Mouse (Mus musculus): Measurements from ENCODE around the gene Ints12. TPM values are rescaled to one million over a fixed set of nuclear protein-coding genes. Genes with fewer than 3 reads are reported as not detected.
A peak's percentile ranks its signal among the peaks of the same experiment; 100 is the strongest.

Ints12 gene
- polyA plus RNA-seq, 1 experiment from 2014 or later: 21.6 TPM

DNA sequence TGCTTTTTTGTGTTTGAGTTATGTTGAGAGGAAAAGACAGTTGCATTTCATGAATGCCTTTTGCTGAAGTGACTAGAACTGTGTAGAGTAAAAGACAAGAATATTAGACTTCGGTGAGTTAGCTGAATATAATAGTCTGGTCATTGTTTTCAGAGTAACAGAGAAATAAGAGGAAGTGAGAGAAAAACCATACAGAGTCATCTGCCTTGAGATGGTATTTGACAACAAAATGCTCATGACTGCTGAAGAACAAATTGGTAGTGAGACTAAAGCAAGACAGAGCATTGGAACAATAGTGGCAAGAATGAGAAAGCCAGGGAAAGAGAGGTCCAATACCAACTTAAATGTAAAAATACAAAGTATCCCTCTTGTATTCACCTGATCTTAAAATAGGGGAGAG is 1.3 kb downstream of the Ints12 start:
- no peaks in the 10 kb centered on the region for H3K36me3 ChIP-seq (ENCODE audit: control insufficient read depth, insufficient read depth, low read length)
- no peaks in the 10 kb centered on the region for H3K9me3 ChIP-seq (replicated peaks; ENCODE audit: control insufficient read depth, low read length)
- WGBS: 79% methylated on average over 1 of the region's 1 CpGs
- no peaks in the 10 kb centered on the region for H3K27me3 ChIP-seq (ENCODE audit: control insufficient read depth, insufficient read depth, low read length)
- no peak overlapping the region for H3K9ac ChIP-seq (ENCODE audit: low read length)
- peak overlapping the region; percentile 69 for H3K4me2 ChIP-seq (ENCODE audit: low read depth, low read length)
- peaks cover 11% of the 10 kb centered on the region; the same call in 1 of the 2 replicates for H3K4me1 ChIP-seq (ENCODE audit: control insufficient read depth, insufficient read depth, low read length)
- peak overlapping the region; percentile 94 for H3K4me3 ChIP-seq (replicated peaks; ENCODE audit: low read length)
- H3K27ac ChIP-seq (ENCODE audit: low read length): no peak overlapping the region
- no peak for ATAC-seq (ENCODE audit: insufficient read depth, low FRiP score)

DNA sequence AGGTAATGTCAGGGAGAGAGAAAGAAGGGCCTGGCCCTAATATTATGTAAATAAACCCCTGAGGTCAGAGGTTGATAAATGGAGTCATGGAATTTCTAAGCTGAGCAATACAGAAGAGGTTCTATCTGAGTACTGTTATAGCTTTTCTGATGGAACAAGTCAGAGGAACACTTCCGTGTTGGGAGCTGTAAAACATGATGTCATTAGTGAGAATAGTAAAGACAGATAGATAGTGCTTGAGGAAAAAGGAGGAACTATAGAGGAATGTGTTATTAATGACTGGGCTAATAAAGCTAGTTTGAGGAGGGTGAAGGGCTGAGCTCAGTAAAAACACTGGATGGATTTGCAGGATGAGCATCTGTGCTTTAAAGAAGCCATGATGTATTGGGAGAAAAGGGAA is 2.7 kb downstream of the Ints12 start:
- Histone ChIP-seq H3K27ac (ENCODE audit: low read length) (no peak overlapping the region), H3K4me1 (ENCODE audit: control insufficient read depth, insufficient read depth, low read length) (peaks cover 11% of the 10 kb centered on the region; the same call in 1 of the 2 replicates), H3K4me3 (replicated peaks; ENCODE audit: low read length) (no peak overlapping the region), H3K9ac (ENCODE audit: low read length) (no peak overlapping the region), H3K36me3 (ENCODE audit: control insufficient read depth, insufficient read depth, low read length) (no peaks in the 10 kb centered on the region), H3K9me3 (replicated peaks; ENCODE audit: control insufficient read depth, low read length) (no peaks in the 10 kb centered on the region), H3K4me2 (ENCODE audit: low read depth, low read length) (0 out of 2 replicates have a peak overlapping the region, but pooled peaks have one; percentile 0), H3K27me3 (ENCODE audit: control insufficient read depth, insufficient read depth, low read length) (no peaks in the 10 kb centered on the region)
- WGBS: 38% methylated on average over 1 of the region's 1 CpGs
- no peak for ATAC-seq (ENCODE audit: insufficient read depth, low FRiP score)

- no peak for ATAC-seq (ENCODE audit: insufficient read depth, low FRiP score)
- H3K4me1 ChIP-seq (ENCODE audit: control insufficient read depth, insufficient read depth, low read length): 0 out of 2 replicates have a peak, but pooled peaks cover 1% of the 10 kb centered on the region
- no peak overlapping the region for H3K4me2 ChIP-seq (ENCODE audit: low read depth, low read length)
- 89% methylated on average over 6 of the region's 6 CpGs for WGBS
- no peaks in the 10 kb centered on the region for H3K9me3 ChIP-seq (replicated peaks; ENCODE audit: control insufficient read depth, low read length)
- H3K4me3 ChIP-seq (replicated peaks; ENCODE audit: low read length): no peak overlapping the region
- H3K9ac ChIP-seq (ENCODE audit: low read length): no peak overlapping the region
- H3K27ac ChIP-seq (ENCODE audit: low read length): no peak overlapping the region
- H3K36me3 ChIP-seq (ENCODE audit: control insufficient read depth, insufficient read depth, low read length): peaks cover 7% of the 10 kb centered on the region; the same call in 1 of the 2 replicates
- no peaks in the 10 kb centered on the region for H3K27me3 ChIP-seq (ENCODE audit: control insufficient read depth, insufficient read depth, low read length)
These were observed 6.3 kb downstream of the Ints12 start for GRCm38 (mm10) chr3:133097936-133098335.

DNA sequence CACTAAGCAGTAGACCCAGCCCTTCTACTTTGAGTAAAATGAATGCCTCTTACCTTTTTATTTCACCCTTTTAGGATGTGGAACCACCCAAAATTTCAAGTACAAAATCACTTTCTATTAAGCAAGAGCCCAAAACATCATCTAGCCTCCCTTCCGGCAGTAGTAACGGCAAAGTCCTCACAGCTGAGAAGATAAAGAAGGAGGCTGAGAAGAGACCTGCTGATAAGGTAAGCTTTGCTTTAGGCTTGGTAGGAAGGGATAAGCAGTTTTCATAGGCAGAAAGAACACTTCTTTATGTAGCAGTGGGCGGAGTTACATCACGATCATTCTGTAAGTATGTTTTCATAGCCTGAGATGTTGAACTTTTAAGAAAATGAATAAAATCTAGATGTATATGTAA is 6.7 kb downstream of the Ints12 start:
- Histone ChIP-seq H3K9me3 (replicated peaks; ENCODE audit: control insufficient read depth, low read length) (no peaks in the 10 kb centered on the region), H3K9ac (ENCODE audit: low read length) (no peak overlapping the region), H3K27me3 (ENCODE audit: control insufficient read depth, insufficient read depth, low read length) (no peaks in the 10 kb centered on the region), H3K4me1 (ENCODE audit: control insufficient read depth, insufficient read depth, low read length) (no peaks in the 10 kb centered on the region), H3K4me2 (ENCODE audit: low read depth, low read length) (no peak overlapping the region), H3K27ac (ENCODE audit: low read length) (no peak overlapping the region), H3K36me3 (ENCODE audit: control insufficient read depth, insufficient read depth, low read length) (peaks cover 7% of the 10 kb centered on the region; the same call in 1 of the 2 replicates), H3K4me3 (replicated peaks; ENCODE audit: low read length) (no peak overlapping the region)
- 80% methylated on average over 4 of the region's 4 CpGs for WGBS
- ATAC-seq (ENCODE audit: insufficient read depth, low FRiP score): no peak

GRCm38 (mm10) chr3:133098909-133099308 is 7.3 kb downstream of the Ints12 start:
- peaks cover 9% of the 10 kb centered on the region; the same call in 1 of the 2 replicates for H3K36me3 ChIP-seq (ENCODE audit: control insufficient read depth, insufficient read depth, low read length)
- peak; percentile 78; the same call in 1 of the 2 replicates for ATAC-seq (ENCODE audit: insufficient read depth, low FRiP score)
- WGBS: 58% methylated on average over 2 of the region's 2 CpGs

GRCm38 (mm10) chr3:133103768-133104167 is 12.1 kb downstream of the Ints12 start:
- WGBS: 88% methylated on average over 3 of the region's 3 CpGs
- no peaks in the 10 kb centered on the region for H3K27me3 ChIP-seq (ENCODE audit: control insufficient read depth, insufficient read depth, low read length)
- no peaks in the 10 kb centered on the region for H3K4me1 ChIP-seq (ENCODE audit: control insufficient read depth, insufficient read depth, low read length)
- H3K4me3 ChIP-seq (replicated peaks; ENCODE audit: low read length): no peak overlapping the region
- no peak overlapping the region for H3K4me2 ChIP-seq (ENCODE audit: low read depth, low read length)
- peaks cover 17% of the 10 kb centered on the region; the same call in 1 of the 2 replicates for H3K36me3 ChIP-seq (ENCODE audit: control insufficient read depth, insufficient read depth, low read length)
- H3K27ac ChIP-seq (ENCODE audit: low read length): no peak overlapping the region
- no peak overlapping the region for H3K9ac ChIP-seq (ENCODE audit: low read length)
- H3K9me3 ChIP-seq (replicated peaks; ENCODE audit: control insufficient read depth, low read length): no peaks in the 10 kb centered on the region
- ATAC-seq (ENCODE audit: insufficient read depth, low FRiP score): no peak

More at GRCm38 (mm10) chr3:133098909-133099308, 7.3 kb downstream of the Ints12 start:
- Histone ChIP-seq H3K4me3 (replicated peaks; ENCODE audit: low read length) (no peak overlapping the region), H3K27ac (ENCODE audit: low read length) (no peak overlapping the region), H3K9me3 (replicated peaks; ENCODE audit: control insufficient read depth, low read length) (no peaks in the 10 kb centered on the region), H3K4me2 (ENCODE audit: low read depth, low read length) (no peak overlapping the region), H3K4me1 (ENCODE audit: control insufficient read depth, insufficient read depth, low read length) (no peaks in the 10 kb centered on the region), H3K27me3 (ENCODE audit: control insufficient read depth, insufficient read depth, low read length) (no peaks in the 10 kb centered on the region), H3K9ac (ENCODE audit: low read length) (no peak overlapping the region)

- ATAC-seq (ENCODE audit: insufficient read depth, low FRiP score): no peak
- Histone ChIP-seq H3K9ac (ENCODE audit: low read length) (no peak overlapping the region), H3K4me2 (ENCODE audit: low read depth, low read length) (no peak overlapping the region), H3K4me3 (replicated peaks; ENCODE audit: low read length) (no peak overlapping the region), H3K27me3 (ENCODE audit: control insufficient read depth, insufficient read depth, low read length) (no peaks in the 10 kb centered on the region), H3K36me3 (ENCODE audit: control insufficient read depth, insufficient read depth, low read length) (peaks cover 20% of the 10 kb centered on the region; the same call in 1 of the 2 replicates), H3K4me1 (ENCODE audit: control insufficient read depth, insufficient read depth, low read length) (no peaks in the 10 kb centered on the region), H3K27ac (ENCODE audit: low read length) (no peak overlapping the region), H3K9me3 (replicated peaks; ENCODE audit: control insufficient read depth, low read length) (no peaks in the 10 kb centered on the region)
- 80% methylated on average over 3 of the region's 3 CpGs for WGBS
These were observed 12.8 kb downstream of the Ints12 start for GRCm38 (mm10) chr3:133104436-133104835.

GRCm38 (mm10) chr3:133108731-133109130 is 17.1 kb downstream of the Ints12 start:
- no peak for ATAC-seq (ENCODE audit: insufficient read depth, low FRiP score)
- no peaks in the 10 kb centered on the region for H3K9me3 ChIP-seq (replicated peaks; ENCODE audit: control insufficient read depth, low read length)
- no peak overlapping the region for H3K27ac ChIP-seq (ENCODE audit: low read length)
- no peak overlapping the region for H3K9ac ChIP-seq (ENCODE audit: low read length)
- no peaks in the 10 kb centered on the region for H3K4me1 ChIP-seq (ENCODE audit: control insufficient read depth, insufficient read depth, low read length)
- H3K4me2 ChIP-seq (ENCODE audit: low read depth, low read length): no peak overlapping the region
- peaks cover 12% of the 10 kb centered on the region; the same call in 1 of the 2 replicates for H3K36me3 ChIP-seq (ENCODE audit: control insufficient read depth, insufficient read depth, low read length)
- H3K4me3 ChIP-seq (replicated peaks; ENCODE audit: low read length): no peak overlapping the region
- WGBS: 89% methylated on average over 4 of the region's 4 CpGs
- H3K27me3 ChIP-seq (ENCODE audit: control insufficient read depth, insufficient read depth, low read length): no peaks in the 10 kb centered on the region

DNA sequence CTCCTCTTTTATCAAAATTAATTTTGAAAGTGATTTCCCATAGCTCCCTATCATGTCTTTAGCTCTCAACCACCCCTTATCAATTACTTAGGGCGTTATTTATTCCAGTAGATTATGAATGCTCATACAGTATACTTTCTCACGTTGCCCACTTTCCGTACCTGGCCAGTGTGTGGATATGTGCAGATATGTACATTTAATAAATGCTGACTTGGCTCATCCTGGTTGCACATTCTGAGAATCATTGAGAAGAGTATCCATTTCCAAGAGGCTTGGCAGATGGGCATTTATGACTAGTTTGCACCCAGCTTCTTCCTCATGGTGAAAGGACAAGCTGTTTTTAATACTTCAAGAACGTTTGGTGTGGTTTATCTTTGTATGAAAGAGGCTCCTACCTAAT is 18.2 kb downstream of the Ints12 start:
- Histone ChIP-seq H3K4me1 (ENCODE audit: control insufficient read depth, insufficient read depth, low read length) (no peaks in the 10 kb centered on the region), H3K9me3 (replicated peaks; ENCODE audit: control insufficient read depth, low read length) (no peaks in the 10 kb centered on the region), H3K36me3 (ENCODE audit: control insufficient read depth, insufficient read depth, low read length) (peaks cover 9% of the 10 kb centered on the region; the same call in 1 of the 2 replicates), H3K9ac (ENCODE audit: low read length) (no peak overlapping the region), H3K4me3 (replicated peaks; ENCODE audit: low read length) (no peak overlapping the region), H3K4me2 (ENCODE audit: low read depth, low read length) (no peak overlapping the region), H3K27me3 (ENCODE audit: control insufficient read depth, insufficient read depth, low read length) (no peaks in the 10 kb centered on the region), H3K27ac (ENCODE audit: low read length) (no peak overlapping the region)
- 85% methylated on average over 4 of the region's 4 CpGs for WGBS
- ATAC-seq (ENCODE audit: insufficient read depth, low FRiP score): no peak

All from stomach, embryonic 16.5 days (tissue).